Mouse (Mus musculus): ENCODE results near the gene Btbd7.

GRCm38 (mm10) chr12:102756304-102756703 lies 122.0 kb downstream of the Btbd7 start:
- no peak for TF ChIP-seq POLR2A (IDR thresholded peaks at IDR 0.05; ENCODE audit: insufficient read length, low read depth)
- no peak for TF ChIP-seq E2F4 (IDR thresholded peaks at IDR 0.05; ENCODE audit: insufficient read depth)
- no peak for TF ChIP-seq MYOG (IDR thresholded peaks at IDR 0.05; ENCODE audit: control insufficient read depth in 1 of 3, insufficient read depth in 1 of 3, insufficient read length in 2 of 3, low read depth in 2 of 3)
- TF ChIP-seq USF1 (IDR thresholded peaks at IDR 0.05; ENCODE audit: low read depth): no peak
- TF ChIP-seq MAX (IDR thresholded peaks at IDR 0.05; ENCODE audit: low read depth): no peak
- TF ChIP-seq TCF12 (IDR thresholded peaks at IDR 0.05; ENCODE audit: insufficient read depth, poor library complexity, severe bottlenecking): no peak
